Mouse (Mus musculus) megakaryocyte, adult 5-6 weeks (primary cell): ENCODE measurements around the gene Xpnpep2. TPM values are rescaled to one million over a fixed set of nuclear protein-coding genes. Genes with fewer than 3 reads are reported as not detected.

Source experiments
- ATAC-seq: 2 replicates; pipeline ENCODE4 v1.8.0; 2016; ENCODE audit warnings: mild to moderate bottlenecking, inconsistent platforms; ENCODE audit not compliant: poor library complexity, severe bottlenecking
- total RNA-seq, 2 experiments: library from RNA; stranded (forward) in 1 of 2; stranded (reverse) in 1 of 2; fragments of 153-499, 151-499 nt in 1 of 2; fragments of 221-1000, 200-1000 nt in 1 of 2; gene quantifications; 2 replicates each; pipeline versions ENCODE4 v1.2.3 to v1.2.4; 2015 to 2017

Xpnpep2 gene
- not detected in 2 replicates for total RNA-seq (2015)
- total RNA-seq (2017) = not detected in 2 replicates

DNA sequence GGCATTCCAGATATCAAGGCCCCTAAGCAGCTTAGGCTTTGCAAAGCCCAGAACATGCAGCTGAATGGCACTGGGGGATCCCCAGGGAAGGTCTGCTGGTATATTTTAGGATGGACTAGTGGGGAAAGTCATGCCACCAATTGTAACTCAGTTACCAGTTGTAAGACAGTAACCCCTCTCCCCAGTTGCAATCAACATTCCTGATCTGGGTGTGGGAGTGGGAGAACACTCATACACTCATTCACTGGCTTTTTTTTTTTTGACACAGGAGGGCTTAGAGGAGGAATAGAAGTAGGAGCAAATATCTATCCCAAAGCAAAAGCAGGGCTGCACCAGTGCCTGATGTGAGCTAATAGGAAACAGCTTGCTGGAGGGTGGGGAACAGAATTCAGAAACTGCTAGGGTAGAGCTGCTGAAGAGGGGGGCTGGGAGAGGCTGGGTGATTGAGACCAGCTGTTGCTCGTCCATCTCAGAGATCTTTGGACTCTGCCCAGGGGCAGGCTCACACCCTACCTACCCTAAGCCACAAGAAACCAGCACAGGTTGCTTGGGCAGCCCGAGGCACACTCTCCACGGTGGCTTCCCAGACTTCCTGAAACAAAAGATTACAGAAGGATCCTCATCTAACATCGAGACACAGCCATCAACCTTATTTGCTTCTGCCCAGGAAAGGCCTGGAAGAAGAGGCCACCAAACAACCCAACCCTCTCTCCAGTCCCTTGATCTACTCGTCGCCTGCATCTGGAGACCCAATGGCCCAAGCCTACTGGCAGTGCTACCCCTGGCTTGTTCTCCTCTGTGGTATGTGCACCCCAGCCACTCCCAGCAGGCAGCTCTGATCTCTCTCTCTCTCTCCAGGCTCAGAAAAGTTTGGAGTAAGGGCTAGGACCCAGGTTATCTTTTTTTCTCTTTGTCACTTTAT is at the start of gene Xpnpep2:
Xpnpep2 (plus strand) TSS at position 332 of the 922 bp plus-strand sequence.
- ATAC-seq = no peak

DNA sequence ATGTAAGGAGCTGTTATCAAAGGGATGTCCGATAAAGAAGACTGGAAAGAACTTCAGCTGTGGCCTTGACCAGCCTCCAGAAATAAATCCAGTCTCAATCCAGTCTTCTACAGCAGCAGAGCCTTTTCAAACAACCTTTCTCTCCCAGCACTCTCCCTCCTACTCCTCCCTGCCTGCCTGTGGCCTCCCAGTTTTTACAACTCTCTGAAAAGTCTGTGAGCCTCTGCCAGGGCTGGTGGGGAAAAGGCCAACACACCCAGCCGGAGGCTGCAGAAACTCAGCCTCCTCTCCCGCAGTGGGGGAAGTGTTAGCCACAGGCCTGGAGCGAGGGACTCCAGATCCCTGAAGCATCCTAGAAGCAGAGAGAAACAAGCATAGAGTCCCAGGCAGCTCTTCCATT is 46.0 kb upstream of the Xpnpep2 start:
- ATAC-seq = no peak

GRCm38 (mm10) chrX:48064166-48064853 is 44.2 kb upstream of the Xpnpep2 start:
- ATAC-seq = no peak

GRCm38 (mm10) chrX:48066891-48067290 is 41.6 kb upstream of the Xpnpep2 start:
- no peak for ATAC-seq

DNA sequence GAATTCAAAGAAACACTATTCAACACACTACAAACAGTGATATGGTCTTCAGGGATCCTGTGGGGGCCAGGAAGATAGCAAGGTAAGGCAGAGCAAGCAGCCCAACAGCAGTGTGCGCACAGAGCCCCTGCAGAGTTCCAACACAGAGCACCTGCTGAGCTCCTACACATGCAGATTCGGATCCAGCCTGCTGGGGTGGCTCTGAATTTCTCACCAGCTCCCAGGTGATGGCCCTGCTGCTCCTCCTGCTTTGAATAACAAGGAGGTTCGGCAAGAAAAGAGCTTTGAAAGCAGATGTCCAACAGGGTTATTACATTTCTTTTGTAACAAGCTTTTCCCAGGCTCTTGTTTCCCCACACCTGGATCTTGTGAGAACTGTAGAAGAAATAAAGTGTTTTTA is 36.6 kb upstream of the Xpnpep2 start:
- ATAC-seq = no peak

GRCm38 (mm10) chrX:48072401-48072800 is 36.1 kb upstream of the Xpnpep2 start:
- no peak for ATAC-seq

GRCm38 (mm10) chrX:48074691-48075090 is 33.8 kb upstream of the Xpnpep2 start:
- no peak for ATAC-seq

DNA sequence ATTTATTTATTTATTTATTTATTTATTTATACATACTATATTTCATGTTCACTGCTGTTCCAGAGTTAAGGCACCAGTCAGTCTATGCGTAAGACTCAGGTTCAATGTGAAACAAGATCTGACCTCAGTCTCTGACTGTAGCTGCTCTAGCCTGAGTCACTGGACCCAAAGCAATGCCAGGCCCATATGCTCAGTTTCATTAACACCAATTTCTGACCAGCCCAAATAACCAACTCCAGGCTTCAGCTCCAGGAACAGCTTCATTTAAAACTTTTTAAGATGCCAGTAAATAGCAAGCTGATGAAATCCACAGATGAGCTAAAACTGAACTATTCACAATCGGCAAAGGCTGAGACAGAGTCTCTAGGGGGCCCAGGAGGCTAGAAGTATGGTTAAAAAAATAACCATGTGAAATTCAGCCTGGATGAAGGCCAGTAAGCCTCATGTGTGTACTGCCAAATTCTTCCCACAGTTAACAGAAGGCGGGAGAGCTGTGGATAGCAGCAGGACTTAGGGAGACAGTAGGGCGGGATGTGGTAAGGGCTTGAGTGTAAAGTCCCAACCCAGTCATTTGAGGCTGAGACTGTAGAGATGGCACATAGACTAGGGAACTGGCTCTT is 31.6 kb upstream of the Xpnpep2 start:
- no peak for ATAC-seq

GRCm38 (mm10) chrX:48082364-48082763 is 26.2 kb upstream of the Xpnpep2 start:
- no peak for ATAC-seq

DNA sequence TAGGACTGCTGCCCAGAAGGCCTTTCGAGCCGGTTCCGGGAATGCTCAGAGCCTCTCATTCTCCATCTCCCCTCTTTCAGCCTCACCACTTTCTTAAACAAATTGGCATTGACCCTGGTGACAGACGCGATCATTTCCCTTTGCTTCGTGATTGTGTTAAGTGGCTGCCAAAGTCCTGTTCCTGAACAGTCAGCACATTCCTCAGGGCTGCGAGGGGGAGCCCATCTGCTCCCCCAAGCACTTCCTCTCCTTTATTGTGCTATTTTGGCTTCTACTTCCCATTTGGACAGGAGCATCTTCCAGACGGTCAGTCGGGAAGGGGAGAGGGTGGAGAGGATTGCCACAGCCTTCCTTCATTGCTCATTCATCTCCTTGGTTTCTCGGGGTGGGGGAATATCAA is 16.4 kb upstream of the Xpnpep2 start:
- ATAC-seq = no peak

- ATAC-seq = no peak
Observed at GRCm38 (mm10) chrX:48093555-48093954, 15.0 kb upstream of the Xpnpep2 start.

GRCm38 (mm10) chrX:48094658-48095057 is 13.9 kb upstream of the Xpnpep2 start:
- peak; percentile 67 for ATAC-seq

- no peak for ATAC-seq
Observed at GRCm38 (mm10) chrX:48096580-48096979, 11.9 kb upstream of the Xpnpep2 start.

- ATAC-seq = no peak
Observed at GRCm38 (mm10) chrX:48098470-48099129, 9.9 kb upstream of the Xpnpep2 start.

DNA sequence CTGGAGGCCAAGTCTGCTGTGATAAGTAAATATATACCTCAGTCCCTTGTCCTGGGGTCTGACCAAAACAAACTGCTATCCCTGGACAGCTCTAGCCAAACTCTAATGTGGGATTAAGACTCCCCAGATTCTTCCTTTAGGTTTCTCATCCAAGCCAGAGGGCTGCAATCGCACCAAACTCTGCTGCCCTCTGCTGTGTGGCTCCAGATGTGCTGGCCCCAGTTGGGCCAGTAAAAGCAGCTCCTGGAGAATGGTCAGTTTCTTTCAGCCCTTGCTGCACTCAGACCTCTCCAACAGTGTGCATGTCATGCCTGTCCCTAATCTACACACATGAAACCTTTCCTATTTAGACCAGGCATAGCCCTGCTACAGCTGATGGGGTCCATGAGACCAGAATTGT is 8.7 kb upstream of the Xpnpep2 start:
- ATAC-seq = no peak

- ATAC-seq = no peak
Observed at GRCm38 (mm10) chrX:48103256-48103655, 5.3 kb upstream of the Xpnpep2 start.

DNA sequence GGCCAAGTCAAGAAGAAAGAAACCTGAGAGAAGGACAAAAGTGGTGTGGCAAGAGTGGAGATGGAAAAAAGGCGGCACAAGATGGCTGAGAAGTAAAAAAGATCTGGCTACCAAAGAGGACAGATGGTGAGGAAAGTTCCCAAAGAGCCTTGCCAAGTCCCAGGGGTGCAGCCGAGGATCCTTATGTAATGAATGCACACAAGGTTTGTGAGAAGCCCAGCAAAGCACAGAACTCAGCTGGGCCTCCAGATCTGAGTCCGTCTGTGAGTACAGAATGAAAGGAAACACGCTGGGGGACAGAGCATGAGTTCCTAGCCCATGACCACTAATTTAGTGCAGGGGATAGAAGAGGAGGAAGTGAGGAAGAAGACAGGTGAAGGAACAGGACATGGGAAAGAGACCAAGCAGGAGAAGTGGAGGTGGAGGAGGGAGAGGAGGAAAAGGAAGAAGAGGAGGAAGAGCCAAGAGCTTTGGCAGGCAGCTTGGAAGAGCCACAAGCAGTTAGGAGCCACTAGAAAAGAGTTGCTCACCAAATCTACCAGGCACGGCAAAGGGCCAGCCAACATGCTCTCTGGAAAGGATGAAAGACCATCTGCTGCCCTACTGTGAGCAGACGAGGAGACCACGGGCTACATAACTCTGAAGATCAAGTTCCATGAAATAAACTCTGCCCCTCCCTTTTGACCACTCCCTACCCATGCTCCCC is 3.6 kb upstream of the Xpnpep2 start:
- no peak for ATAC-seq

- ATAC-seq = peak; percentile 96
Observed at GRCm38 (mm10) chrX:48106226-48106625, 2.3 kb upstream of the Xpnpep2 start.

DNA sequence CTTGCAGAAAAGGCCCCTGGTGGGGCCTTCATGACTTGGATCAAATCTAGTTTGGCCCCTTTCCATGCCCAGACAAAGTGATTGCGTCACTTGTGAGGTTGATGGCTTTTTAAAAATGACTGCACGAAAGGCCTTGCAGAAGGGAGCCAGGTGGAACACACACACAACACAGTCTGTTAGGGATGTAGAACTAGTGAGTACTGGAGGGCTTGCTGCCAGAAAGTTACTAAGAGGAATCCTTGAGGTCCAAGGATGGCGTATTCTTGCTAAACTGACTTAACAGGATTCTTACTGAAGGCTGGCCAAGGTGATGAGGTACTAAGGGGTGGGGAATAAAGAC is 761 bp downstream of the Xpnpep2 start:
- no peak for ATAC-seq

DNA sequence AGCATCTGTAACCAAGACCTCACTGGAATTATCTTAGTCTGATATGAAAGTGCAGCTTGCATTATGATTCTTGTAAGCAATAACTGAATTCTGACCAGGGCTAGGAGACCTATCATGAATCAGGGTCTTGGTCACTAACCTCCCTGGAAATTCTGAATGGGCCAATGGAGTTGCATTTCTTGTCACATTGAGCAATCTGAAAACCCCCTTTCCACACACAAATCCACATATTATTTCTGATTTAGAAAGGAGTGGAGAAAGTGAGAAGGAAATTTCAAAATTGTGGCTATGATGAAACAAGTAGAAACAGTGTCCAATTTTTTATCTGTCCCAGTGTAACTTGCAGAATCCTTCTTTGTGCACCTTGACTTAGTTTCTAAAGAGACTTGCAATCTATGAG is 10.8 kb downstream of the Xpnpep2 start:
- ATAC-seq = no peak
